Mouse (Mus musculus) kidney, postnatal 10 days (tissue): ENCODE results near the gene Tmem169.
"Not testable (repeated sequence)": the region's sequence is repeated elsewhere in the genome, so short reads cannot be mapped to it uniquely, and the experiment has no call there.

Source experiments
- DNase-seq: peaks from one replicate; pipeline ENCODE4 v3.0.0; 2021; ENCODE audit warnings: mixed read lengths

The Tmem169 gene

DNA sequence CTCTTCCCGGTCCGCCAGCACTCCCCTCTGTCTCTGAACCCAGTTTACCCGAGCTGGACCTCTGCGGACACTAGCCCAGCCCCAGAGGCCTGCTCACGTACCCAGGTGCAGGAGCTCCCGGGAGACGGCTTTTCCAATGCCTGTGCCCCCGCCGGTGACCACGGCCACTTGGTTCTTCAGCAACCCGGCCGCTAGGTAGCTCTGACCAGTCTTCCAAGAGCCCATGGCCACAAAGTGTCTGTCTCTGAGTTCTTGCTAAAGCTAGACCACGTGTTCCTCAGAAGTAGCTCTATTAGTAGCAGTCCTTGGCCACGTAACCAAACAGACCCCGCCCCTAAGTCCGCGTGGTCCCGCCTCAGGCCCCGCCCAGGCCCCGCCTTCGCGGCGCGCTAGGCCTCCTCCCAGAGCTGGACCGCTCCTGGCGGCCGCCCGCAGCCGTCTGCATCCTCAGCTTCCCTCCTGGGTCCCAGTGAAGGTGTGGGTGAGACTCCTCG lies at the start of gene Tmem169, which contains the start of gene Pecr:
Gene Tmem169, plus strand, starts transcription at position 378 of the 494 bp plus-strand sequence.
Gene Pecr, minus strand, starts transcription at position 323 of the 494 bp plus-strand sequence.
- peak; percentile 96 for DNase-seq

DNA sequence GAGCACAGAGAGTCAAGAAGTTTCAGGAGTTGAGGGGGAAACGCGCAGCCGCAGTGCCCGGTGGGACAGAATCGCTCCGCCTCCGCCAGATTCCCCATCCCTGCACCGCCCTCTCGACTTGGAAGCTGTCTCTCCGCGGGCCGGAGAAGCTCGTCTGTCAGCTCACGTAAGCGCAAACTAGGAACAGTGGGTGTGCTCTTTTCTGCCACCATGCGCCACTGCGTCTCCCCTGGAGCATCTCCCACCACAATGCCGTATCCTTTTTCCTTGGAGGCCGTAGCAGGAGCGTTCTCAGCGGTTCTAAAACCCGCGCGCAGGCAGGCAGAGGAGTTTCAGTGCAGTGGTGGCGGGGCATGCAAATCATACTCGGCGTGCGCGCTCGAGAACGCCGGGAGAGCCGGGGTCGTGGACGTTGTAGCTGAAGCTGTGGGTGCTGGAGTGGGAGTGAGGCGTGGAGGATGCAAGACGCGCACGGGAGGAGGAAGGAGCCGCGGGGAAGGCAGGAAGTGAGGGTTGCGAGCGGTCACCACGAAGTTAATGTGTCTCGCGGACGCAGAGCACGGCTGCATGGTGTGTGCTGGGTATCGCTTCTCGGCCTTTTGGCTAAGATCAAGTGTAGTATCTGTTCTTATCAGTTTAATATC lies 47.7 kb upstream of the Tmem169 start:
- DNase-seq = peak; percentile 86

DNA sequence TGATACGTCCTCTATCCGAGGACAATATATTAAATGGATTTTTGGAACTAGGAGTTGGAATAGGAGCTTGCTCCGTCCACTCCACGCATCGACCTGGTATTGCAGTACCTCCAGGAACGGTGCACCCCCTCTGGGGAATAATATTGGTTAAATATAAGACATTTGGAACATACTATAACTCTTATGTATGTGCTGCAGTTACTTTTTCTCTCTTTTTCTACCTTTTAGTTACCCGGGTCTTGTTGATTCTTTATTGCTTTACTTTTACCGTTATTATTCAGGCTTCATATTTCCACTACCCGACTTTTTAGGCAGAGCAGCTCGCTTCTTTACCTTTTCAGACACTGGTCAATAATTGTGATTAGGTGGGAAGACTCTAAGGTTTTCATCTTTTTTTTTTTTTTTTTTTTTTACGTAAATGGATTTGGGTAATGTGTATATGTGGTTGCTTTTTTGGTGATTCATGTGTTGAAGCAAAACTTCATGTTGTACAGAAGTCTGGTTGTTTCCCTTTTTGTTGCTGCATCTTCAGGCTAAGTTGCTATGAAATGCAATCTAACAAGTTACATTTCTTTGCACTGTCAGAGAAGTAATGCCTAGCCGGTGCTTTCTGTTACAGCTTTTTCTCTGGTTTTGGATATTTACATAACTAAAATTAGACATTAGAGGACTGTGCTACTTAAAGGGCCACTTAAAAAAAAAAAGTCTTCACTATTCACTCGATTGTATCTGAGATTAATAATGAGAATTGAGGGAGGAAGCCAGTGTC lies 47.0 kb upstream of the Tmem169 start:
- peak; percentile 54 for DNase-seq

DNA sequence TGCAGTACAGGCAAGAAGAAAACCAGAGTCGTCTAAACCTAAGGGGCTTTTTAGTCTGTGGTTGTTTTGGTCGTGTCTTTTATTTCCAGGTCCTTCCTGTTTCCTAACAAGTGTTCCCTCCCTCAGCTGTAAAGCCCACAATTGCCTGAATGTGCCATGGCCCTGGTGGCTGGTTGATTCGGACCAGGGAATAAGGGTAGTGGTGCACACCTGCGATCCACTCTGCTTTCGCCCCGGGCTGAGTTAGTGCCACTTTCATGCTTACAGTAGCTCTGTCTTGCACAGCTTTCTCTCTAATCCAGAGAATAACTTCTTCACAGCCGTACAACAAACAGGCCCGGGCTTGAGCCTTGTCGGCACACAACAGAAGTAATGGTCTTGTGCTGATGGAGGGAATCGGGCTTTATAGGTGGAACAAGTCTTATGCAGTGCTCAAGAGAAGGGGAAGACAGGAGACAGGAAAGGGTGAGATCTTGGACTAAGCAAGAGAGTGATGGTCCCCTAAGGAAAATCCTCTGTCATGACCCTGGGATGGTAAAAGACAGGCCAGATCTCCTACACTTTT lies 46.1 kb upstream of the Tmem169 start:
- DNase-seq = no peak

DNA sequence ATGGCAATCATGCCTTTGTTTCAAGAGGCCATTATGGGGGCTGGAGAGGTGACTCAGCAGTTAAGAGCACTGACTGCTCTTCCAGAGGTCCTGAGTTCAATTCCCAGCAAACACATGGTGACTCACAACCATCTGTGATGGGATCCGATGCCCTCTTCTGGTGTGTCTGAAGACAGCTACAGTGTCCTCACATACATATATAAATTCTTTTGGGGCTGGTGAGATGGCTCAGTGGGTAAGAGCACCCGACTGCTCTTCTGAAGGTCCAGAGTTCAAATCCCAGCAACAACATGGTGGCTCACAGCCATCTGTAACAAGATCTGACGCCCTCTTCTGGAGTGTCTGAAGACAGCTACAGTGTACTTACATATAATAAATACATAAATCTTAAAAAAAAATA lies 45.1 kb upstream of the Tmem169 start:
- DNase-seq = not testable (repeated sequence)

DNA sequence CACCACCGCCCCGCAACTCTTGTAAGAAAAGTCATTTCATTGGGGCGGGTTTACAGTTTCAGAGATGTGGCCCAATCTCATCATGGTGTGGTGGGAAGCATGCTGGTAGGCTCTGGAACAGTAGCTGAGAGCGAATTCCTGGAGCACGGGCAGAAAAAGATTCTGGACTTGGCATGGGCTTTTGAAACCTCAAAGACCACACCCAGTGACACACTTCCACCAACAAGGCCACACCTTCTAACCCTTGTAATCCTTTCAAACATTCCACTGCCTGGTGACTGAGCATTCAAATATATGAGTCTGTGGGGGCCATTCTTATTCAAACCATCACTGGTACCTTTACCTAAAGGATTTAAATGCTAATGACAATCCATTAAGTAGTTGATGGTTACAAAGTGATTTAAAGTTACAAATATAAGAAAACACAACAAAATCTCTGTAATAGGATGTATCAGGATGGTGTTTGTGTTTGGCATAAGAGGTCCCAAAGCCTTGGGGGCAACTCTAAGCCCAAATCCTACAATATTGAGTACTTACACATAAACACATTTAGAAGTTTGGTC lies 41.5 kb upstream of the Tmem169 start:
- DNase-seq = no peak

DNA sequence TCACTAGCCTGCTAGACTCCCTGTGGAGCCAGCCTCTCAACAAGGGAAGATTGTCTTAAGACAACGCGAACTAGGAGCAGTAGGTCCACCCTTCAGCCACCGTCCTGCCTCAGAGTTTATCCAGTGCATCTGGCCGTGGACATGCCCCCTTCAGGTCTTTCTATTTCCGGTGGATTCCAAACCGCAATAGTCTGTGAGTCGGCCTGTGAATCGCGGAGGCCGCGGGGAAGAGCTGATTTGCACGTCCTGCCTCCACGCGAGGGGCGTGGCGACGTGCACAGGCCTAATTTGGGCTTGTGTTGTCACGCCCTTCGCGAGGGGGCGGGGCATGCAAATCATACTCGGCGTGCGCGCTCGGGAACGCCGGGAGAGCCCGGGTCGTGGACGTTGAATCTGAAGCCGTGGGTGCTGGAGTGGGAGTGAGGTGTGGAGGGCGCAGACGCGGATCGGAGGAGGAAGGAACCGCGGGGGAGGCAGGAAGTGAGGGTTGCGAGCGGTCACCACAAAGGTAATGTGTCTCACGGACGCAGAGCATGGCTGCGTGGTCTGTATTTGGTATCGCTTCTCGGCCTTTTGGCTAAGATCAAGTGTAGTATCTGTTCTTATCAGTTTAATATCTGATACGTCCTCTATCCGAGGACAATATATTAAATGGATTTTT lies 40.4 kb upstream of the Tmem169 start:
- DNase-seq = peak; percentile 98

DNA sequence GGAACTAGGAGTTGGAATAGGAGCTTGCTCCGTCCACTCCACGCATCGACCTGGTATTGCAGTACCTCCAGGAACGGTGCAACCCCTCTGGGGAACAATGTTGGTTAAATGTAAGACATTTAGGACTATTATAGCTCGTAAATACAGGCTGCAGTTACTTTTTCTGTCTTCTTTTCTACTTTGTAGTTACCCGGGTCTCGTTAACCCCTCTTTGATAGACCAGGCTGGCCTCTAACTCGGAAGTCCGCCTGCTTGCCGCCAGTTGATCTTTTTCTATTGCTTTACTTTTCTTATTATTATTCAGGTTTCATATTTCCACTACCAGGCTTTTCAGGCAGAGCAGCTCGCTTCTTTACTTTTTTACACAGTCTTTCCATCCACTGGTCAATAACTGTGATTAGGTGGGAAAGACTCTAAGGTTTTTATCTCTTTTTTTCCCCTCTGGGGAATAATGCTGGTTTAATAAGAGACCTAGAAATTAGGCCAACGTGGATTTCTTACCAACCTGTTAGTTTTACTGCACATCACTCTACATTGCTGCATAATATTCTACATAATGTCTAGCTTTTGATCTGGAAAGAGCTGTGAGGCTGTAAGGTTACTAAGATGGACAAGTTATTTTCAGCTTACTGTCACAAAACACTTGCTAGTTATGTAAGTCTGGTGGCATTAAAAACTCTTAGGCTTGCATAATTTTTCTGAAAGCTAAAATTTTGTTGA lies 39.7 kb upstream of the Tmem169 start:
- no peak for DNase-seq

DNA sequence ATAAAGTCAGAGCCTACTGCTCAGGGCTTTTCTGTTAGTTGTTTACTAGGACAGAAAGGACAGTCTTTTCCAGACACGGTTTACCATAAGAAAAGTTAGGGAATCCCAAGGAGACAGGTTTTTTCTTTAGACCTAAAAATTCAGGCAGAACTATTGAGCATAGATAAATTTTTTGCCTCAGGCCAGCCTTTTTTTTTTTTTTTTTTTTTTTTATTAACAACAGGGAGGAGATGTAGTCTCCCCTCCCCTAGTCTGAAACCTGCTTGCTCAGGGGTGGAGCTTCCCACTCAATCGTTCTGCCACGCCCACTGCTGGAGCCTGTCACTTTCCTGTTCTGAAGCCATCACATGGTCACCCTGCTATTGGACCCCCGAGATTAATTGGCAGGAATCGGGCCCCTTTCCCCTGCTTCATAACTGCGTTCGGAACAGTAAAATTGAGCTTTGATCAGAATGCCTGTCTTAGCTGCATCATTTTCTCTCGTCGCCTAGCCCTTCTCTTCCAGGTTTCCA lies 35.9 kb upstream of the Tmem169 start:
- DNase-seq = not testable (repeated sequence)

DNA sequence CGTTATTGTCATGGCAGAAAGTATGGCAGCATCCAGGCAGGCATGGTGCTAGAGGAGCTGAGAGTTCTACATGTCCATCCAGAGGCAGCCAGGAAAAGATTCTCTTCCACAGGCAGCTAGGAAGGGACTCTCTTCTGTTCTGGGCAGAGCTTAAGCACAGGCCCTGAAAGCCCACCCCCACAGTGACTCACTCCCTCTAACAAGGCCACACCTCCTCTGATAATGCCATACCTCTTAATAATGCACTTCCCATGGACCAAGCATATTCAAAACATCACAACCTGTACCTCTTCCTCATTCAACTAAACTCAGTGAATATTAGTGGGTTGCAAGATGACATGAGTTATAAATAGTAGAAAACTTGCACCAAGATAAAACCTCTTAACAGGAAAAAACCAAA lies 32.4 kb upstream of the Tmem169 start:
- no peak for DNase-seq

DNA sequence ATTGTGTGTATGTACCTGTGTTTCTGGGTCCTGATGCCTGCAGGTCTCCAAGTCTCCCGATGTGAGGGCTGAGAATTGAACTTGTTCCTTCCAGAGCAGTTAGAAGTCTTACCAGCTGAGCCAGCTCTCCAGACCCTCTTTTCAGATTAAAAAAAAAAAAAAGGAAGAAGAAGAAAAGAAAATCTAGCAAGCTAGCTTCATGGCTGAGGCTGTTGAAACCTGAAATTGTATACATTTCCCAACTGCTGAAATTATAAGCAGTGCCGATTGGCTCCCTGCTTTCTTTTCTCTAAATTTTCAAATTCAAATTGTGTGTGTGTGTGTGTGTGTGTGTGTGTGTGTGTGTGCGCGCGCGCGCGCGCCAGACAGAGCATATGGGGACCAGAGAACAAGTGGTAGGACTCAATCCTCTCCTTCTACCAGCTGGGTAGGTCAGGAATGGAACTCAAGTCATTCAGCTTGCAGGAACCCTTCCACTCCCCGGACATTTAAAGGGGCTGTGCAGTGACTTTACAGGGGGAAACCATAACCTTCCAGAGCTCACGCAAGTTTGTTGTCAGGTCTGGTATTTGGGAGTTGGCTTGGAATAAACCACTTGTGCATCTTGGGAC lies 30.2 kb upstream of the Tmem169 start:
- DNase-seq = peak; percentile 31

DNA sequence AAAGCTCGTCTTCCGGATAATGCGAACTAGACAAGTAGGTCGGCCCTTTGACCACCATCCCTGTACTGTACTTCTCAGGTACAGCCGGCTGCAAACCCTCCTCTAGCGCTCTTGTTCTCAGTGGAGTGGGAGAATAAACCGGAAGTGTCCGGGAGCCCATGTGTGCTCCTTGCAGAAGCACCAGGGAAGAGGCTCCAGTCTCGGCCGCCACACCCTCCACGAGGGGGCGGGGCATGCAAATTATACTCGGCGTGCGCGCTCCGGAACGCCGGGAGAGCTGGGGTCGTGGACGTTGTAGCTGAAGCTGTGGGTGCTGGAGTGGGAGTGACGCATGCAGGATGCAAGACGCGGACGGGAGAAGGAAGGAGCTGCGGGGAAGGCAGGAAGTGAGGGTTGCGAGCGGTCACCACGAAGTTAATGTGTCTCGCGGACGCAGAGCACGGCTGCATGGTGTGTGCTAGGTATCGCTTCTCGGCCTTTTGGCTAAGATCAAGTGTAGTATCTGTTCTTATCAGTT lies 29.6 kb upstream of the Tmem169 start:
- peak; percentile 94 for DNase-seq

DNA sequence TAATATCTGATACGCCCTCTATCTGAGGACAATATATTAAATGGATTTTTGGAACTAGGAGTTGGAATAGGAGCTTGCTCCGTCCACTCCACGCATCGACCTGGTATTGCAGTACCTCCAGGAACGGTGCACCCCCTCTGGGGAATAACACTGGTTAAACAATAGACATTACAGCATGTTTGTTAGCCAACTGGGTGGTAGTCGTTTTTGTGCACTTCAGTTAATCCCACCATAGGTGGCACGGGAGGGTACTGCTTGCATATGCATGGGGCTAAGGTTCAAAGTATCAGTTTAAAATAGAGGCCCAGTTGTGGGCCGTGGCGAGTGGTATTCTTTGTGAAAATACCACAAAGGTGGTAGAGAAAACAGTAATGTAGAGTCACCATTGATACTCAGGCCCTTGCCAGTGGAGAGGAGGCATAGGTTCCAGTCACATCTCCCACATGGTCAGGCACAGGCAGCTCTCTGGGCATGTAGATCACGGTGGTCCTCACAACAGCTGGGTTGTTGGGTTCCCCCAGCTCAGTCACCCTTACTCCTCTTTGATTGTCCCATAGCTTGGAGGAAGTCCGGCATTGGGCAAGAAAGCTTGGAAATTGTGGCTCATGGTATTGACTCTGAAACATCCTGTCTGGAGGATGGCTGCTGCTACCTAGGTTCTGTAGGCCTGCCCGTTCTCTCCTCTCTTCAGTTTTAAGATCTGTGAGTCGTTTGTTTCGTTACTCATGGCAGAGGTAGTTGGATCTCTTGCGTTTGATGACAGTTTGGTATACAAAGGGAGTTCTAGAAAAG lies 28.9 kb upstream of the Tmem169 start:
- peak; percentile 65 for DNase-seq

DNA sequence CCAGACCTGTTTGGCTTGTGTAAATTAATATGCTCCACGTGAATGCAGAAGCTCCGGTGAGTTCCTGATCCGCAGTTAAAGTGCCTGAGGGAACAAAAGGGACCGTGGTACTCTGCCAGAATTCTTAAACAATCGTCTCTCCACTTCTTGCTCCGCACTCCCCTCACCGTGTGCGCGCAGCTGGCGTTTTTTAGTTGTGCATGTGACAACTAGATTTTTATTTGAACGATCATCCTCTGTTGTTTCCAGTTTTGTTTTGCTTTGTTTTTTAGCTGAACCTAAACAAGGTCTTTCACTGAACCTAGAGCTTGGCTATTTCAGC lies 28.4 kb upstream of the Tmem169 start:
- DNase-seq = no peak

DNA sequence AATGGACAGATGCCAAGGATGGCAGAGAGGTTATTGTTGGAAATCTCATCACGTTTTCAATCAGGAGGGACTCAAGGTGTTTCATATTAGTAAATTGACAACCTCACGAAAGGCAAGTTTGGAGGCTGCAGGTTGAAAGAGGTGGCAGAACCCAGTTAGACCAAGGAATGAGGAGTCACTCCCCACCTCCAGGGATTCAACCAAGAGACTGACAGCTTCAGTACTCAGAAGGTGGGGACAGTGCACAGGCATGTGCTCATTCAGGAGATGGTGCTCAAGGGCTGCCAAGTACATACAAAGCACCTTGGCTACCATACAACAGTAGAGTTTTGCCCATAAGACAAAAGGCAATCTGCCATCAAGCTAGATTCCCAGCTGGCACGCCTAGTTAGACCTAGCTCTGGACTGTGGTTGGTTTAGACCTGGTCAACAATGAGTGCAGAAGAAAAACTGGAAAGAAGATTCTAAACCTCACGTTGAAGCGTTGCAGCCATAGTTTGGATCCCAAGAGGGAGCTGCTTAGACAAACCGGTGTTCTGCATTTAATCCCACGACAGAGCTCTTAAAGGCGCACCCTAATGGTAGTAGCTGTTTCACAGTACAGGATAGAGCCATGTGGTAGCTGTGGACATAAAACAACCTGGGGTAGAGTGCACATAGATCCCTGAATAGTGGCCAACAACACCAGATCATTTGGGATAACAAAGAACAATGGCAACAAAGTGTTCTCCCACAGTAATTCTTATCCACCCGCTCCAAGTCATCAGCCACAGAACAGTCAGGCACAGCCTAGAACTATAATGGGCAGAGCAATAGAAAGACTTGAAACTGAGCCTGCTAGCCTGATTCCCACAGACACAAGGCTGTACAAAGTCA lies 27.6 kb upstream of the Tmem169 start:
- no peak for DNase-seq

DNA sequence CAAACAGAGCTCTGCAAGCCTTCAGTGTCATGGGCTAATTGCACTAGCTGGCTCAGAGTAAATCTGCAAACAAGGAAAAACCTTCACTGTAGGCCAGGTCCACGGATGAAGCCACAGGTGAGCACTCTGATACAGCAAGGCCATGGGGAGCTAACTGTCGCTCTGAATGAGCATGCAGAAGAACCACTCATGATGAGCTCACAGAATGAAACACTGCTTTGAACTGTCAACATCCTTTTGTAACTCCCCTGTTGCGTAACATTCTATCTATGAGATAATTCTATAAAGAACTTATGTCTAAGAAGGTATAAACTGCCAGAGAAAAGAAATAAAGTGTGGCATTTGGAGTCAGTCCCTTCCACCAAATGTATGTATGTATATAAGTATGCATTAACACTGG lies 21.1 kb upstream of the Tmem169 start:
- DNase-seq = no peak

DNA sequence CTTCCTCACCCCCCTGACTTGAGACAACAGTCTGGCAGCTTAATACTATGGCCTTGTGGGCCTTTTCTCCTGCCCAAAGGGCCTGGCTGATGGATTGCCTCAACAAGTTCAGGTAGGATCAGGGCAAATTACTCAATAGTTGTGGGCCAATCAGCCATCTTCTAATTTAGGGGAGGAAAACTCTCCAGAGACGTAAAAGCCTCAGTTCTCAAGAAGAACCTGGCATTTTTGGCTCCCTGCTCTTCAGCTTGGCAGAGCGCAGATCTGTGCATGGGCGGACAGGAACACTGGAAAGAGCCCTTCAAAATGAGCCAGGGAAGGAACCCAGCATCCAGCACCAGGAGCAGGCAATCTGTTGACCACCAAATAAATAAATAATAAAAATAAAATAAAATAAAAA lies 6.1 kb upstream of the Tmem169 start:
- DNase-seq = no peak

DNA sequence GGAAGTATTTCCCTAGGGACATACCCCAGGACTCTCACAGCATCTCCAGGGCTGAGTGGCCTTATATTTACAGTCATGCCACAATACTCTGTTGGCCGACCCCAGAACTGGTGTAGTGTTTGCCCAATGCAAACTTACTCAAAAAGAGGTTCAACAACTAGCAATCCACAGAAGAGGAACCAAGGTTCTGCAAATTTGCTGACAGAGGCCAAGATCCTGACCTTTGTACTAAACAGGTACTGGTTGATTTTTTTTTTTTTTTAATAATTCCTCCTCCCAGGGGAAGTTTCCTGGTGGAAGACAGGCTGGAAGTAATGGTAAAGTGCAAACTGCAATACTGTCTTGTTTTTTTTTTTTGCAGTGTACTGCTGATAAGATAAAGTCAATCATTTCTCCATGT lies 1.6 kb upstream of the Tmem169 start:
- no peak for DNase-seq

DNA sequence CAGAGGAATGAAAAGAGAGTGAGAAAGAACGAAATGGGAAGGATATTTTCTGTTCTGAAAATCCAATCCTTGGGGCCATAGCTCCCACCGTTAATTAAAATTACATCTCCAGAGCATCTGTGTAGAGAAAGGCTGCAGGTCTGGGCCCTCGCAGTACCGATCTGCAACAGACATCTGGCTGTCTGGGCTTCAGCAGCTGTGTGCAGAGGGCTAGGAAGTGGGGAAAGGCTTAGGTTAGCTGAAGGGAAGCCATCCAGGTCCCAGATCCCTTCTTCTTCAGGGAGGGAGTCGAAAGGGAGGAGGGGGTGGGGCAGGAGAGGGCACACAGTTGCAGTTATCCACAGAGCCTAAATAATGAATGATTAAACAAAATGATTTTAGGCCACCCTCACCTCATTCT lies 370 bp downstream of the Tmem169 start:
- DNase-seq = no peak

DNA sequence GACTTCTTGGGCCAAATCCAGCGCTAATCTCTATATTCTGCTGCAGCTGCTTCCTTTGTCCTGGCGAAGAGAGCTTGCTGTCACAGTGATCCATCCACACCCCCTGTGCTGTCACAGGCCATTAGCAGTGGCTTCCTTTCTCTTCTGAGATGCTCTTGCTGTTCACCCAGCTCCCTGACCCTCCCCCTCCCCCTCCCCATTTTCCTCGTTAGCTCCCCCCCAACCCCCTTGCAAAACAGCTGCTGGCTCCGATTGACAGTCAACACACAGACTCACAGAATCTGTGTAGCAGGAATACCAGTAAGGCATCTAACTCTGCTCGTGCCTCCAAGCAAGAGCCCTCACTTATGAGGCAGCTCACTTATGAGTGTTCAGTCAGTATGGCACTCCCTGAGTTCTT lies 2.7 kb downstream of the Tmem169 start:
- no peak for DNase-seq
